Comparison of ENCODE assay signal across 8 mouse cellular contexts in genomic region chr3:94366761-94367160, GRCm38 (mm10). TPM values are rescaled to one million over a fixed set of nuclear protein-coding genes. Genes with fewer than 3 reads are reported as not detected.
DNase-seq lines count a peak whose midpoint lies in the region; ATAC-seq and TF ChIP-seq lines count a peak whose summit lies in the region.

No protein-coding gene starts in this region.

- TF ChIP-seq CTCF in liver, postnatal 0 days (IDR thresholded peaks at IDR 0.05; ENCODE audit: low read depth) = peak; percentile 93
- 0 out of 2 replicates have a peak, but pooled peaks have one; percentile 35 for TF ChIP-seq CTCF in olfactory bulb, adult 2 months (IDR thresholded peaks at IDR 0.05; ENCODE audit: insufficient read depth, low read depth, low read length)
- peak; percentile 69; the same call in 1 of the 2 replicates for TF ChIP-seq CTCF in thymus, adult 2 months (IDR thresholded peaks at IDR 0.05; ENCODE audit: borderline replicate concordance, control insufficient read depth, extremely low read depth, insufficient read depth, low read length, poor library complexity)

- H3K27me3 ChIP-seq in liver, postnatal 0 days (ENCODE audit: insufficient read depth, low read length) = peaks cover 29% of the 10 kb centered on the region
- no peaks in the 10 kb centered on the region for H3K27me3 ChIP-seq in thymus, adult 2 months (ENCODE audit: control insufficient read depth, insufficient read depth, low read length)

- peak; percentile 84 for ATAC-seq in granulocyte monocyte progenitor cell, adult 5-6 weeks (replicated peaks; ENCODE audit: poor library complexity, severe bottlenecking)
- peak; percentile 40 for ATAC-seq in liver, postnatal 0 days

- WGBS in liver, postnatal 0 days (ENCODE audit: insufficient replicate concordance) = 16% methylated on average over 3 of the region's 3 CpGs
- WGBS in olfactory bulb, adult 2 months = 23% methylated on average over 3 of the region's 3 CpGs
- 32% methylated on average over 3 of the region's 3 CpGs for WGBS in thymus, adult 2 months

- no peak overlapping the region for H3K4me2 ChIP-seq in liver, postnatal 0 days (ENCODE audit: low read depth, low read length)

- peak; percentile 78 for DNase-seq in CD4-positive helper T cell, adult 2 months (ENCODE audit: low read depth, low spot score)
- DNase-seq in adrenal gland, adult 8-10 months = peak; percentile 64
- peak; percentile 74 for DNase-seq in embryo, embryonic 11.5 days (ENCODE audit: low read depth, low spot score)
- DNase-seq in kidney, postnatal 25 days = peak; percentile 78 to 80
- peak; percentile 80 for DNase-seq in liver, postnatal 0 days
- DNase-seq in thymus, adult 2 months = peak; percentile 82

- no peak for TF ChIP-seq POLR2A in olfactory bulb, adult 2 months (IDR thresholded peaks at IDR 0.05; ENCODE audit: insufficient read depth, low read depth, low read length)
- TF ChIP-seq POLR2A in thymus, adult 2 months (IDR thresholded peaks at IDR 0.05; ENCODE audit: control insufficient read depth, extremely low read depth, insufficient read depth, low read length, poor library complexity) = no peak

- no peak overlapping the region for H3K27ac ChIP-seq in liver, postnatal 0 days (ENCODE audit: low read depth)
- no peak overlapping the region for H3K27ac ChIP-seq in olfactory bulb, adult 2 months (ENCODE audit: insufficient read depth, low read depth, low read length)
- H3K27ac ChIP-seq in thymus, adult 2 months (ENCODE audit: control insufficient read depth, insufficient read depth, low read length) = no peak overlapping the region

- no peaks in the 10 kb centered on the region for H3K36me3 ChIP-seq in liver, postnatal 0 days (replicated peaks; ENCODE audit: insufficient read depth, low read length)
- H3K36me3 ChIP-seq in thymus, adult 2 months (ENCODE audit: control insufficient read depth, insufficient read depth, low read length) = peaks cover 22% of the 10 kb centered on the region

- no peak for TF ChIP-seq EP300 in liver, postnatal 0 days (IDR thresholded peaks at IDR 0.05; ENCODE audit: low read depth)

- H3K9ac ChIP-seq in liver, postnatal 0 days (replicated peaks) = no peak overlapping the region

- H3K9me3 ChIP-seq in liver, postnatal 0 days (ENCODE audit: low read length) = no peaks in the 10 kb centered on the region

- H3K4me3 ChIP-seq in liver, postnatal 0 days (ENCODE audit: low read depth, low read length) = no peak overlapping the region
- no peak overlapping the region for H3K4me3 ChIP-seq in olfactory bulb, adult 2 months (ENCODE audit: insufficient read depth, low read depth, low read length)
- H3K4me3 ChIP-seq in thymus, adult 2 months (ENCODE audit: control insufficient read depth, insufficient read depth, low read length) = no peak overlapping the region

- peaks cover 16% of the 10 kb centered on the region for H3K4me1 ChIP-seq in liver, postnatal 0 days (ENCODE audit: insufficient read depth)
- peaks cover 20% of the 10 kb centered on the region for H3K4me1 ChIP-seq in olfactory bulb, adult 2 months (ENCODE audit: control insufficient read depth, insufficient read depth, low read length)
- H3K4me1 ChIP-seq in thymus, adult 2 months (replicated peaks; ENCODE audit: control insufficient read depth, insufficient read depth, low read length) = peaks cover 27% of the 10 kb centered on the region

RNA-seq across cellular contexts. Expression of gene C2cd4d, which starts 4.5 kb away (rescaled TPM):
- total RNA-seq in adrenal gland, adult 8-10 months (2022) = under 1 TPM; 0.35 to 0.71 (median 0.51) TPM
- not detected in 2 replicates for total RNA-seq in granulocyte monocyte progenitor cell, adult 5-6 weeks (2014; fragmentation: Nextera tagmentation)
- not detected in 2 replicates for total RNA-seq in granulocyte monocyte progenitor cell, adult 5-6 weeks (2017)
- 0.24 and 0.34 TPM in 2 replicates for polyA plus RNA-seq in liver, postnatal 0 days (2015; fragmentation: Nextera tagmentation; extraction: Ambion mirVana)
- polyA plus RNA-seq in olfactory bulb, adult 2 months (2012; ENCODE audit: insufficient read depth, insufficient read length, low replicate concordance, missing spikeins) = not detected in 2 replicates
- polyA plus RNA-seq in thymus, adult 2 months (2012; rRNA removed) = 0.39 and 0.55 TPM in 2 replicates

RNA-seq across cellular contexts. Expression of gene Rorc, which starts 5.8 kb away (rescaled TPM):
- total RNA-seq in adrenal gland, adult 8-10 months (2022) = 10 to 100 TPM; 14.6 to 27.6 (median 23.6) TPM
- total RNA-seq in granulocyte monocyte progenitor cell, adult 5-6 weeks (2014; fragmentation: Nextera tagmentation) = not detected in 2 replicates
- total RNA-seq in granulocyte monocyte progenitor cell, adult 5-6 weeks (2017) = 0.13 TPM in 1 of 2 replicates, not detected in the other
- polyA plus RNA-seq in liver, postnatal 0 days (2015; fragmentation: Nextera tagmentation; extraction: Ambion mirVana) = 5.4 and 6.6 TPM in 2 replicates
- polyA plus RNA-seq in olfactory bulb, adult 2 months (2012; ENCODE audit: insufficient read depth, insufficient read length, low replicate concordance, missing spikeins) = 118 TPM in 1 of 2 replicates, not detected in the other
- 296 and 308 TPM in 2 replicates for polyA plus RNA-seq in thymus, adult 2 months (2012; rRNA removed)

RNA-seq across cellular contexts. Expression of gene Them5, which starts 24.9 kb away (rescaled TPM):
- not detected for total RNA-seq in adrenal gland, adult 8-10 months (2022)
- not detected in 2 replicates for total RNA-seq in granulocyte monocyte progenitor cell, adult 5-6 weeks (2014; fragmentation: Nextera tagmentation)
- total RNA-seq in granulocyte monocyte progenitor cell, adult 5-6 weeks (2017) = not detected in 2 replicates
- not detected in 2 replicates for polyA plus RNA-seq in liver, postnatal 0 days (2015; fragmentation: Nextera tagmentation; extraction: Ambion mirVana)
- not detected in 2 replicates for polyA plus RNA-seq in olfactory bulb, adult 2 months (2012; ENCODE audit: insufficient read depth, insufficient read length, low replicate concordance, missing spikeins)
- polyA plus RNA-seq in thymus, adult 2 months (2012; rRNA removed) = 0.27 and 0.35 TPM in 2 replicates

RNA-seq across cellular contexts. Expression of gene Lingo4, which starts 31.6 kb away (rescaled TPM):
- 1 to 10 TPM in 1 of 4 experiments, under 1 TPM in 3; 0.31 to 1.3 (median 0.78) TPM for total RNA-seq in adrenal gland, adult 8-10 months (2022)
- not detected in 2 replicates for total RNA-seq in granulocyte monocyte progenitor cell, adult 5-6 weeks (2014; fragmentation: Nextera tagmentation)
- not detected in 2 replicates for total RNA-seq in granulocyte monocyte progenitor cell, adult 5-6 weeks (2017)
- 0.38 and 0.46 TPM in 2 replicates for polyA plus RNA-seq in liver, postnatal 0 days (2015; fragmentation: Nextera tagmentation; extraction: Ambion mirVana)
- polyA plus RNA-seq in olfactory bulb, adult 2 months (2012; ENCODE audit: insufficient read depth, insufficient read length, low replicate concordance, missing spikeins) = not detected in 2 replicates
- polyA plus RNA-seq in thymus, adult 2 months (2012; rRNA removed) = 6.0 and 6.1 TPM in 2 replicates

RNA-seq across cellular contexts. Expression of gene Tdrkh, which starts 46.3 kb away (rescaled TPM):
- total RNA-seq in adrenal gland, adult 8-10 months (2022) = 10 to 100 TPM in 3 of 4 experiments, 1 to 10 TPM in 1; 10.0 to 22.5 (median 15.9) TPM
- total RNA-seq in granulocyte monocyte progenitor cell, adult 5-6 weeks (2014; fragmentation: Nextera tagmentation) = 4.5 TPM in 2 replicates
- 5.7 and 6.1 TPM in 2 replicates for total RNA-seq in granulocyte monocyte progenitor cell, adult 5-6 weeks (2017)
- polyA plus RNA-seq in liver, postnatal 0 days (2015; fragmentation: Nextera tagmentation; extraction: Ambion mirVana) = 7.1 and 7.7 TPM in 2 replicates
- polyA plus RNA-seq in olfactory bulb, adult 2 months (2012; ENCODE audit: insufficient read depth, insufficient read length, low replicate concordance, missing spikeins) = not detected in 2 replicates
- 2.6 and 4.1 TPM in 2 replicates for polyA plus RNA-seq in thymus, adult 2 months (2012; rRNA removed)

Comparison
In these comparisons a context has a peak if more than half of its experiments do, and no peak if none do; other contexts are left out.
1. CTCF ChIP-seq: peak in every context shown above with its lines; median percentile 93 in liver, postnatal 0 days; 69 in thymus, adult 2 months; 35 in olfactory bulb, adult 2 months.
2. RNA of gene Rorc, which starts 5.8 kb away (polyA plus RNA-seq): 296 to 308 TPM in thymus, adult 2 months and 118 TPM in olfactory bulb, adult 2 months; 5.4 to 6.6 TPM in liver, postnatal 0 days; every median in the first group is over 10 times any median in the second.
3. Peak in every context shown above with its lines, with median percentiles within 50 percentile points of each other: DNase-seq.